Mouse (Mus musculus): Measurements from ENCODE around the gene Tyw5.

DNA sequence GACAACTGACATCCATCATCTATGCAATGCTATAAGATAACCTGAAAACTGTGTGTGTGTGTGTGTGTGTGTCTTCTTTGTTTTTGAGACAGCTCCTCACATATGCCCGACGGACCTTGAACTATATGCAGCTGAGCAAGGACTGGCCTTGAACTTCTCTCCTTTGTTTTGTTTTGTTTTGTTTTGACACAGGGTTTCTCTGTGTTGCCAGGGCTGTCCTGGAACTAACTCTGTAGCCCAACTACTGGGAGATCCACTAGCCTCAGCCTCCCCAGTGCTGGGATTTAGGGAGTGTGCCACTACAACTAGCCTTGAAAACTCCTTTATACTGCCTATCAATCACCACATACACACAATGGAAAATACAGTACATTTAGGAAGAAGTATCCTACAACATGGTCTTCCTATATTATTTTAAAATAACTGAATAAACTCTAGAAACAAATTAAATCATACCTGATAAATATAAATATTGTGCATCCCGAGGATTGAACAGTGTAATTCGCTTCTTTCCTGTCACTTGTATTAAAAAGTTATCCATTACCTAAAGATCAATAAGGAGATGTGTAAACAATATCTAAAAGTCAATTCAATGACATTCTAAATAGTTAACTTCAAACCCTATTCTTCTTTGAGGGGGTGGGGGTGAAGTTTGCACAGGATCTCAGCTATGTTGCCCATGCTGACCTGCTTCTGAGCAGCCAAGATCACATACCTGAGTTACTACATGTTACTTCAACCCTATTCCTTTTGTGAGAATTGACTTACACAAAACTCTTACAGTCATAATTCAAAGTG lies 15.7 kb downstream of the Tyw5 start:
- TF ChIP-seq CTCF (IDR thresholded peaks at IDR 0.05; ENCODE audit: low read depth) = no peak
- TF ChIP-seq EP300 (IDR thresholded peaks at IDR 0.05; ENCODE audit: low read depth) = 0 out of 2 replicates have a peak, but pooled peaks have one; percentile 9

Data from liver, postnatal 0 days (tissue).